Mouse (Mus musculus): Measurements from ENCODE around the gene Adap2. TPM values are rescaled to one million over a fixed set of nuclear protein-coding genes. Genes with fewer than 3 reads are reported as not detected.

The Adap2 gene
- polyA plus RNA-seq (2014; fragmentation: Nextera tagmentation; extraction: Ambion mirVana): 0.84 and 1.5 TPM in 2 replicates

DNA sequence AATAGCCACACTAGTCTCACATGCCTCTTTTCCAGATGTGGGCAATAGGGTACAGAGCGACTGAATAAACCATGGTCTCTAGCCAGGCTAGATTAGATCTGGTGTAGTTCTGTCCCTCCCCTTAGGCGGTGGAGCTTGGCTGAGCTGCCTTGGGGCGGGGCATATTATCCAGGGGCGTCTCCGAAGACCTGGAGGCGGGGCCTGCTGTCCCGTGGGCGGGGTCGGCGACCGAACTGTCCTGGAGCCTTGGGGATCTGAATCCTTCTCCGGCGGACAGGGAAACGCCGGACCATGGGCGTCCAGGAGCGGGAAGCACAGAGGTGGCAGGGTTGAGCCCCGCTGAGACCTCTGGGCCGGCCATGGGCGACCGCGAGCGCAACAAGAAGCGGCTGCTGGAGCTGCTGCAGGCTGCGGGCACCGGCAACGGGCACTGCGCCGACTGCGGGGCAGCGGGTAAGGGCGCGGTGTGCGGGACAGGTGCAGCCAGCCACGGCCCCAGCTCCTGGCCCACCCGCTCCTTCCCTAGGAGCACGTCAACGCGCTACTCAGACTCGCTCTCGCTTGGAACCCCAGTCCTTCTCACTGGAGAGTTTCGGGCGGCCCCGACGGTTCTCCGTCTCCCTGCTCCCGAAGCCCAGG, at the start of gene Adap2:
TSS of gene Adap2 (plus strand) at position 249 of the 639 bp plus-strand sequence.
- peak; percentile 79 for DNase-seq (ENCODE audit: low spot score)
- Histone ChIP-seq H3K4me3 (ENCODE audit: low read depth, low read length) (peak within 1 kb of the TSS; percentile 46), H3K36me3 (ENCODE audit: control insufficient read depth, insufficient read depth, low read length) (no peaks in the 10 kb centered on the region), H3K4me2 (ENCODE audit: low read depth) (peak within 1 kb of the TSS; percentile 59), H3K9ac (ENCODE audit: low read length) (peak within 1 kb of the TSS; percentile 37; the same call in 1 of the 2 replicates), H3K27me3 (ENCODE audit: control insufficient read depth, insufficient read depth, low read length) (peaks cover 25% of the 10 kb centered on the region), H3K9me3 (ENCODE audit: control insufficient read depth, low read length) (no peaks in the 10 kb centered on the region), H3K27ac (ENCODE audit: low read depth, low read length) (no peak within 1 kb of the TSS), H3K4me1 (ENCODE audit: control insufficient read depth, insufficient read depth, low read length) (no peaks in the 10 kb centered on the region)
- no peak; the same call in 1 of the 2 replicates for ATAC-seq (ENCODE audit: insufficient read depth, low FRiP score, low TSS enrichment)
- 2% methylated on average over 45 of the region's 47 CpGs for WGBS

DNA sequence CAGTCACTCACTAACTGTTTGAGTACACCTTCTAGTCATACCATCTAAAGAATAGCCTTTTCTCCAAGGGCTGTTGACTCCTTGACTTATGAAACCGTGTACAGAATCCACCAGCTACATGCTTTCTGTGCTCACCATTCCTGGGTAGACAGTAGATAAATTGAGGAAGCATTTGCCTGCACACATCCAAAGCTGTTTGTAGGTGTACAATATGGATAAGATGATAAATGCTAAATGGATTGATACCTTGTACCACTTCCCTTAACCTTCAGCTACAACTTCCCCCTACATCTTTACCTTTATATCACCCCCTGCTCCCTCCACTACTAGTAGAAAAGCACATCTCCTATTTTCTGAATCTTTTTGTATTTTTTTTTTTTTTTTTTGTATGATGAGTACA, 49.5 kb upstream of the Adap2 start:
- ATAC-seq (ENCODE audit: insufficient read depth, low FRiP score, low TSS enrichment): no peak
- H3K27me3 ChIP-seq (ENCODE audit: control insufficient read depth, insufficient read depth, low read length): no peaks in the 10 kb centered on the region
- WGBS: 83% methylated on average over 1 of the region's 1 CpGs
- H3K36me3 ChIP-seq (ENCODE audit: control insufficient read depth, insufficient read depth, low read length): peaks cover 2% of the 10 kb centered on the region; the same call in 1 of the 2 replicates
- no peak overlapping the region for H3K4me3 ChIP-seq (ENCODE audit: low read depth, low read length)
- H3K4me2 ChIP-seq (ENCODE audit: low read depth): no peak overlapping the region
- H3K4me1 ChIP-seq (ENCODE audit: control insufficient read depth, insufficient read depth, low read length): no peaks in the 10 kb centered on the region
- no peak overlapping the region for H3K9ac ChIP-seq (ENCODE audit: low read length)
- H3K27ac ChIP-seq (ENCODE audit: low read depth, low read length): no peak overlapping the region
- DNase-seq (ENCODE audit: low spot score): no peak
- no peaks in the 10 kb centered on the region for H3K9me3 ChIP-seq (ENCODE audit: control insufficient read depth, low read length)

DNA sequence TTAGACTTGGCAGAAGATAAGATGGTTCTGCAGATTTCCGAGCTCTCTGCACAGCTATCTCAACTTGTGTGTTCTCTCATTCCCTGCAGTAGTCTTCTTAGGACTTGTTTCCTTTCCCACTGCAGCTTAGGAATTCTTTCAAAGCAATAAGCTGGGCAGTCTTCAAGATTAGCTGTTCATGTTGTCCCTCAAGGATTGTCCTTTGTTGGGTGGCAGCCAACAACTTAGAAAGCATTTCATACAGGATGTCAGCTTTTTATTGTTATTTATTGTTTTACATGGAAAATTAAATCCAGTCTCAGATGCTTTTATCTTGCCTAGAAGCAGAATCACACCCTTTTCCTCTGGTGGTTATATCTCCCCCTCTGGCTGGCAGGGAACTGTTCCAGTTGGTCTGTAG, 37.5 kb upstream of the Adap2 start:
- WGBS: 87% methylated on average over 1 of the region's 1 CpGs

DNA sequence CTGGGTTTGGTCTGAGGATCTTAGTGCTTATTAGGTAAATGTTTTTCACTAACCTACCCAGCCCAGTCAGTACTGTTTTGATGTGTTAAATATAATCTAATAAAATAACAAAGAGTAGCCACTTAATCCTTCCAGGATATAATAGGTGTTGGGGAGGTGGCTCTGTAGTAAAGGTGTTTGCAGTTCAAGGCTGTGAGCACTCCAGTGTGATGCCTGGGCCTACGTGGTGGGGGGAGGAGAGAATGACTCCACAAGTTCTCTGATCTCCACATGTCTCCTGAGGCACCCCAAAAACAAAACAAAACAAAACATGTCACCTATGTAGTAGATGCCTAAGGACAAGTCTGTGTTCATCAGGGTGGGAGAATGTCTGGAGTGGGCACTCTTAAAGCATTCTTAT, 21.9 kb upstream of the Adap2 start:
- peaks cover 8% of the 10 kb centered on the region for H3K36me3 ChIP-seq (ENCODE audit: control insufficient read depth, insufficient read depth, low read length)
- no peaks in the 10 kb centered on the region for H3K27me3 ChIP-seq (ENCODE audit: control insufficient read depth, insufficient read depth, low read length)
- H3K4me1 ChIP-seq (ENCODE audit: control insufficient read depth, insufficient read depth, low read length): no peaks in the 10 kb centered on the region
- H3K9ac ChIP-seq (ENCODE audit: low read length): no peak overlapping the region
- no peak for ATAC-seq (ENCODE audit: insufficient read depth, low FRiP score, low TSS enrichment)
- no peak overlapping the region for H3K4me2 ChIP-seq (ENCODE audit: low read depth)
- no peak for DNase-seq (ENCODE audit: low spot score)
- H3K4me3 ChIP-seq (ENCODE audit: low read depth, low read length): no peak overlapping the region
- no peaks in the 10 kb centered on the region for H3K9me3 ChIP-seq (ENCODE audit: control insufficient read depth, low read length)
- WGBS: 68% methylated on average over 1 of the region's 1 CpGs
- no peak overlapping the region for H3K27ac ChIP-seq (ENCODE audit: low read depth, low read length)

More for the DNA sequence above, 37.5 kb upstream of the Adap2 start:
- Histone ChIP-seq H3K27ac (ENCODE audit: low read depth, low read length) (no peak overlapping the region), H3K4me2 (ENCODE audit: low read depth) (no peak overlapping the region), H3K9ac (ENCODE audit: low read length) (no peak overlapping the region), H3K36me3 (ENCODE audit: control insufficient read depth, insufficient read depth, low read length) (peaks cover 9% of the 10 kb centered on the region), H3K4me1 (ENCODE audit: control insufficient read depth, insufficient read depth, low read length) (no peaks in the 10 kb centered on the region), H3K4me3 (ENCODE audit: low read depth, low read length) (no peak overlapping the region), H3K27me3 (ENCODE audit: control insufficient read depth, insufficient read depth, low read length) (no peaks in the 10 kb centered on the region), H3K9me3 (ENCODE audit: control insufficient read depth, low read length) (no peaks in the 10 kb centered on the region)
- DNase-seq (ENCODE audit: low spot score) (no peak), ATAC-seq (ENCODE audit: insufficient read depth, low FRiP score, low TSS enrichment) (no peak)

DNA sequence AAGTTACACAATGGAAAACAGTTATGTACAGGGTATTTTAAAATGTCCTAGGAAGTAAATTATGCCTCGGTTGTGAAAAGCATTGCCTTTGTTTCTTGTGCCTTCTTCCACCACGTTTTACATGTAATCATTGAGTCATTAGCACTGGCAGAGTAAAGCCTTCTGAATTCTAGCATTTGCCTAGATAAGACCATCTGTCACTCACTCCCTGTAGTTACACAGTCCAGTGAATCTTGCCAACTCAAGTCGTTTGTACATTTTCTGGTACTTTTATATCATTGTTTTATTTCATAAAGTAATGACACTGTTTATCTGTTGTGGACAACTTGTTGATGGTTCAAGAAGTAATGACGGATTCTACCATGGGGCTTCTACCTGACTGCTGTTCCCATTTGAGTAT, 19.2 kb upstream of the Adap2 start:
- peaks cover 6% of the 10 kb centered on the region for H3K36me3 ChIP-seq (ENCODE audit: control insufficient read depth, insufficient read depth, low read length)
- no peak for ATAC-seq (ENCODE audit: insufficient read depth, low FRiP score, low TSS enrichment)
- WGBS: 82% methylated on average over 4 of the region's 4 CpGs
- no peaks in the 10 kb centered on the region for H3K9me3 ChIP-seq (ENCODE audit: control insufficient read depth, low read length)
- no peak overlapping the region for H3K9ac ChIP-seq (ENCODE audit: low read length)
- H3K4me1 ChIP-seq (ENCODE audit: control insufficient read depth, insufficient read depth, low read length): no peaks in the 10 kb centered on the region
- no peak for DNase-seq (ENCODE audit: low spot score)
- H3K4me3 ChIP-seq (ENCODE audit: low read depth, low read length): no peak overlapping the region
- no peak overlapping the region for H3K27ac ChIP-seq (ENCODE audit: low read depth, low read length)
- H3K27me3 ChIP-seq (ENCODE audit: control insufficient read depth, insufficient read depth, low read length): no peaks in the 10 kb centered on the region
- H3K4me2 ChIP-seq (ENCODE audit: low read depth): no peak overlapping the region

DNA sequence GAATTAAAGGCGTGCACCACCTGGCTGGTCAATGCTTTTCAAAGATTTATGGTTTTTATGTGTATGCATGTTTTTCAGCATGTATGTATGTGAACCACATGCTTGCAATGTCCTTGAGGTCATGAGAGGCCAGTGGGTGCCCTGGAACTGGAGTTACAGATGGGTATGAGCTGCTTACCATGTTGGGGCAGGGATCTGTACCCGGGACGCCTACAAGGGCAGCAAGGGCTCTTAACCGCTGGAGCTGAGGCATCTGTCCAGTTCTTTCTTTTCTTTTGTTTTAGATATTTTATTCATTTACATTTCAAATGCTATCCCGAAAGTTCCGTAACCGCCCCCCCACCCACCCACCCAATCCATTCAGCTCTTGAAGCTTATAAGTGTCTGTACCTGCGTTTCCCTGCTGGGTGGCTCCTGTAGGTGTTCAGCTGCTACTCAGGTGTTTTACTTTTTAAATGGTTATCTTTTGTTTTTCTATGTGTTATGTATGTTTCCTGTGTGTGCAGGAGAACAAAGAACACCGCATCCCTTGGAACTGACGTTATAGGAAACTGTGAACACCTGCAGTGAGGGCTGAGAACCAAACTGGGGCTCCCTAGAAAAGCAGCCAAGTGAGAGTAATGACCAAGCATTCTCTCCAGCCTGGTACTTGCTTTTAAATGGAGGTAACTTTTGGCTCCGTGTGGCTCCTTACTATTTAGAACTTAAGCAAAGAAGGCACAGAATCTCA, 17.8 kb upstream of the Adap2 start:
- H3K36me3 ChIP-seq (ENCODE audit: control insufficient read depth, insufficient read depth, low read length): peaks cover 6% of the 10 kb centered on the region
- no peak overlapping the region for H3K4me2 ChIP-seq (ENCODE audit: low read depth)
- no peaks in the 10 kb centered on the region for H3K9me3 ChIP-seq (ENCODE audit: control insufficient read depth, low read length)
- no peaks in the 10 kb centered on the region for H3K27me3 ChIP-seq (ENCODE audit: control insufficient read depth, insufficient read depth, low read length)
- no peak overlapping the region for H3K27ac ChIP-seq (ENCODE audit: low read depth, low read length)
- peaks cover 1% of the 10 kb centered on the region; the same call in 1 of the 2 replicates for H3K4me1 ChIP-seq (ENCODE audit: control insufficient read depth, insufficient read depth, low read length)
- DNase-seq (ENCODE audit: low spot score): no peak
- H3K9ac ChIP-seq (ENCODE audit: low read length): no peak overlapping the region
- WGBS: 88% methylated on average over 11 of the region's 11 CpGs
- no peak overlapping the region for H3K4me3 ChIP-seq (ENCODE audit: low read depth, low read length)
- ATAC-seq (ENCODE audit: insufficient read depth, low FRiP score, low TSS enrichment): no peak

DNA sequence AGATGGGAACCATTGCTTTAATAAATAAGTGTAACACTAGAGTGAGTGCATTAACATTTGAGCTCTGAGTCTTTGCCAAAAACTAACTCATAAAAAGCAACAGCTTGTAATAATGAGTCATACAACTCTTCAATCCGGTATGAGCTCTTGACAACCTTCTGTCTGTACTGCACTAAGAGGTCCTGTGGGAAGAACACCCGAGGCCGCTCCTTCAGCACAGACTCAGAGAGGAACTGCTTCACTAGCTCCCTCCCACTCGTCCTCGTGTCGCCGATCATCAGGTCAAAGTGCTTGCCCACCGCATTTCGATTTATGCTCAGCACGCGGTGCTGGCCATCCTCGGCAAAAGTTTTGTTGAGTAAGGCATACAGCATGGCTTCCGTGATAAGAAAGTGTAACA, 17.1 kb upstream of the Adap2 start:
- H3K4me1 ChIP-seq (ENCODE audit: control insufficient read depth, insufficient read depth, low read length): peaks cover 2% of the 10 kb centered on the region; the same call in 1 of the 2 replicates
- WGBS: 93% methylated on average over 13 of the region's 13 CpGs
- H3K4me3 ChIP-seq (ENCODE audit: low read depth, low read length): no peak overlapping the region
- ATAC-seq (ENCODE audit: insufficient read depth, low FRiP score, low TSS enrichment) (no peak), DNase-seq (ENCODE audit: low spot score) (no peak)
- no peak overlapping the region for H3K9ac ChIP-seq (ENCODE audit: low read length)
- H3K4me2 ChIP-seq (ENCODE audit: low read depth): no peak overlapping the region
- H3K27ac ChIP-seq (ENCODE audit: low read depth, low read length): no peak overlapping the region
- no peaks in the 10 kb centered on the region for H3K9me3 ChIP-seq (ENCODE audit: control insufficient read depth, low read length)
- no peaks in the 10 kb centered on the region for H3K27me3 ChIP-seq (ENCODE audit: control insufficient read depth, insufficient read depth, low read length)
- peaks cover 6% of the 10 kb centered on the region for H3K36me3 ChIP-seq (ENCODE audit: control insufficient read depth, insufficient read depth, low read length)

DNA sequence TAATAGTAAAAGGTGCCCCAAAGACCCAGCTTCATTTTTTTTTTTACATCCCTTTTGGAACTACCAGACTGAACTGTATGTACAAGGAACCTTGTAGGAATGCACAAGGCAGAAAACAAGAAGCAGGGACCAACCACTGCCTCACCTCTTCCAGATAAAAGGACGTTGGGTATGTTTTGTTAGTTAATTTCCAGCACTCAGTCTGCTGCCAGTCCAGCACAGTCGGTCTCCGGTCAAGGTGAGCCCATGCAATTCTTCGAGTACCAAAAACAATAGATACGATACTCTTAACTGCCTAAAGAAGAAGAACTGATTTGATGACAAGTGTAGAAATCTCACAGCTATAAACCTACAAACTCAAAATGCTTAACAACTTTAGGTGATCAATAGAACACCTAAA, 16.1 kb upstream of the Adap2 start:
- Histone ChIP-seq H3K9ac (ENCODE audit: low read length) (no peak overlapping the region), H3K4me2 (ENCODE audit: low read depth) (no peak overlapping the region), H3K36me3 (ENCODE audit: control insufficient read depth, insufficient read depth, low read length) (peaks cover 6% of the 10 kb centered on the region), H3K4me1 (ENCODE audit: control insufficient read depth, insufficient read depth, low read length) (peaks cover 2% of the 10 kb centered on the region; the same call in 1 of the 2 replicates), H3K9me3 (ENCODE audit: control insufficient read depth, low read length) (no peaks in the 10 kb centered on the region), H3K27ac (ENCODE audit: low read depth, low read length) (no peak overlapping the region), H3K27me3 (ENCODE audit: control insufficient read depth, insufficient read depth, low read length) (no peaks in the 10 kb centered on the region), H3K4me3 (ENCODE audit: low read depth, low read length) (no peak overlapping the region)
- 92% methylated on average over 5 of the region's 5 CpGs for WGBS
- DNase-seq (ENCODE audit: low spot score) (no peak), ATAC-seq (ENCODE audit: insufficient read depth, low FRiP score, low TSS enrichment) (no peak)
